Mouse (Mus musculus) heart, postnatal 0 days (tissue): ENCODE measurements around the gene Ikzf3.

Experiments used
- CTCF ChIP-seq: IDR thresholded peaks from 2 replicates; pipeline ENCODE4 v1.5.1; 2016; ENCODE audit warnings: antibody characterized with exemption, control low read depth, low read depth
- EP300 ChIP-seq: IDR thresholded peaks from 2 replicates; pipeline ENCODE4 v1.6.1; 2016; ENCODE audit warnings: antibody characterized with exemption, low read depth

DNA sequence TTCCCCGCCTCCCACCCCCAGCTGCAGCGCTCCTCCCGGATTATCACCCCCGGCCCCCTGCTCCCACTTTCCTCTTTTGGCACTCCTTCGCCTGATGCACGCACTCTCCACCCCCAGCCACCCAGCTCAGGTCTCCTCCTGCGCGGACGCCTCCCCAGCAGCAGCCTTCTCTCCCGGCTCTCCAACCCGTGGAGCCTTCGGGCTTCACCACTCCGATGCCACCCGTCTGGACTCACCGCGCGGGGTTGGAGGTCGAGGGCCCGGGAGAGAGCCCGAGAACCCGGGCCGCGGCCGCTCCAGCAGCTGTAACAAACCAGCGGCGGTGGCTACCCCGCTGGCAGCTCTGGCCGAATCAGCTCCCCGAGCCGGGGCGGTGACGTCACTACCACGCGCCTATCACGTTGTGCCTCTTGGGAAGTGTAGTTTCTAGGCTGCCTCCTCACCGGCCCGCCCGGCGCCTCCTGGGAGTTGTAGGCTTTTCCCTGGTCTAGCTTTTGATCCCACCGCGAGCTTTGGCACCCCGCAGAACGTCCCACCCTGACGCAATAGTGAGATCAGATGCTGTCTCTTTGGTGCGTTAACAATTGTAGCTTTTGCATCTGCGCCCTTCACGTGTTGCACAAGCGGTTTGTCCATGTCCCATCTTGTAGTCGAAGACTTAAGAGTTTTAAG lies 41.2 kb upstream of the Ikzf3 start, which contains the start of gene Ormdl3:
- TF ChIP-seq EP300 (no peak), CTCF (no peak)
